Mouse (Mus musculus) embryonic stem cell, embryonic (primary cell): ENCODE data around the gene Fastkd1.

ENCODE experiments used
- CTCF ChIA-PET, 4 experiments: fragments of 300-600 bp in 2 of 4; fragments of 350-600 bp in 2 of 4; sonication (Branson Sonifier 250); formaldehyde crosslinking; loops; one replicate each; lab custom pipeline; 2022; ENCODE audit warnings: inconsistent platforms in 2 of 4; lab: Charles Lee
- POLR2A ChIA-PET, 4 experiments: fragments of 300-600 bp in 2 of 4; fragments of 350-600 bp in 2 of 4; sonication (Branson Sonifier 250); formaldehyde crosslinking; loops; one replicate each; lab custom pipeline; 2022; ENCODE audit warnings: antibody characterized with exemption in 4 of 4, inconsistent platforms in 1 of 4; lab: Charles Lee

The Fastkd1 gene

DNA sequence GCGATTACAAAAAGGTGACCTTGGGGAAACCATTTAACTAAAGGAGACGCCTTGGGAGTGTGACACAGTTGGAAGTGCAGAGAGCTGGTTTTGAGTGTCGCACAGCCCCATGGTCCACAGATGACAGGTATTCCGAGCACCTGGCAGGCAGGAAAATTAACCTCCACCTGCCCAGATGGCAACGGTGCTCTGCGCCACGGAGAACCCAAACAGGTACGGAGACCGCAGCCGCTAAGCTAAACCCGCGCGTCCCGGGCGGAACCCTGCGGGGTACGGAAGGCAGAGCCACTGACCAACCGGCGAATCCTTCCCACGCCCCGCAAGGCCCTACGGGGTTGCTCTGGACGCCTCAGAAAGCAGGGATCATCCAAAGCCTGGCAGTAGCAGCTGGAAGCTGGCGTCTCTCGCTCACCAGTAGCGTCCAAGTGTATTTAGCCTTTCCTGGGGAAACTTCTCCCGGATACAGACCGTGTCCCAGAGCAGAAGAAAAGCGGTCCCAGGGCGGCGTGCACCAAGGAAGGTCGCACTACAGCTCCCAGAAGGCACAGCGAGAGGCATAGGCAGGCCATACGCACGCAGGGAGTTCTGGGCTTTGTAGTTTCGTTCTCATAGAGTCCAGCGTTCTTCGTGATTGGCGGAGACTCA lies at the start of gene Fastkd1:
Fastkd1 (minus strand) TSS at position 536 of the 645 bp plus-strand sequence.
- CTCF ChIA-PET = interaction anchor here (0.6 to 1.7 kb wide), 9 partner anchors 9 to 90 kb away, joined by 3 to 13 read pairs (median 5); partner anchors contain the start of gene Ppig (in 1 of the 4)

DNA sequence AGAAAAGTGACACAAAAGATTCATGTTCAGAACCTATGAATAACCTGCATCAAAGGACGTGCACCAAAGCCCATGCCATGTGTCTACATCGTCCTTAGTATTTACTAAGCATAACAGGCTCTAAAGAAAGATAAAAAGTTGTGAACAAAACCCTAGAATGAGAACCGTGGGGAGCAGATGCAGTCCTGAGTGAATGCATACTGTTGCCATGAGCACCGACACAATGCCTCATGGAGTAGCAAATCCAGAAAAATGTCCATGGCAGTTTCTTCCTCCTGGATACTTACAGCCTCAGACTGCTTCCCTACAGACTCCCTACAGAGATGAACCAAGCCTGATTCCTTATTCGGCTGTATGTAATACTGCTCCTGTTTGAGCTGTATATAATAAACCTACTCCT lies 47.7 kb upstream of the Fastkd1 start:
- POLR2A ChIA-PET = interaction anchor here in 1 of 4 experiments (1.0 kb wide), 1 partner anchor 8 kb away, joined by 3 read pairs; no protein-coding TSS in a partner anchor
- CTCF ChIA-PET = interaction anchor here in 1 of 4 experiments (0.7 kb wide), 1 partner anchor 344 kb away, joined by 4 read pairs; no protein-coding TSS in a partner anchor

More for the DNA sequence above, at the start of gene Fastkd1:
- POLR2A ChIA-PET = interaction anchor here (0.6 to 3.5 kb wide), 28 partner anchors 9 to 185 kb away, joined by 3 to 60 read pairs (median 4); partner anchors contain the start of genes Ppig (in 4 of the 4), Bbs5 (in 2 of the 4), Ccdc173 (in 2 of the 4) and Phospho2 (in 2 of the 4)

DNA sequence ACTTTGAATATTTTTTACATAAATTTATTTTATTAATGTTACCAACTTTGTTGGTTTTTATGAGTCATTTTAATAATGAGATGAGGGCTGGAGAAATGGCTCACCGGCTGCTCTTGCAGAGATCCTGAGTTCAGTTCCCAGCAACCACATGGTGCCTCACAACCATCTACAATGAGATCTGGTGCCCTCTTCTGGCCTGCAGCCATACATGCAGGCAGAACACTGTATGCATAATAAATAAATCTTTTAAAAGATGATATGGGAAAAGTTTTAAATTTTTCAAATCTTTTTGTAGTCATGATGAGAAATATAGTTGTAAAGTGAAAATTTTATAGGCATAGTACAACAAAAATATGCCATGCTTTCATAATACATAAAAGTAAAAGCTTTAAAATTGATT lies 31.8 kb upstream of the Fastkd1 start:
- ChIA-PET POLR2A (no interaction called here), CTCF (interaction anchor here in 1 of 4 experiments (1.4 kb wide), 1 partner anchor 34 kb away, joined by 4 read pairs; no protein-coding TSS in a partner anchor)

DNA sequence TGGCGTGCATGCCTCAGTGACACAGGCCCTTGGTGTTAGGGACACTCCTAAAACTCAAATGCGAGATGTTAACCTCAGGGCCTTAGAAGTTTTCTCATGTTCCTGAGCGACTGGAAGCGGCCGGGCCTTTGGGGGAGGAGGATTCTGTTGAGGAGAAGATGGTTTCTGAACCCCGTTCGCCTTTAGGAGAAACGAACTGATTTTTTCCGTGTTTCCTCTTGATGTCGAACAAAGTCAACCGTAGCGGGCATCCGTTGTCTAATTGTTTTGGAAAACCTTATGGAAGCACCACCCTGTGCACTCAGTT lies 10.2 kb upstream of the Fastkd1 start:
- POLR2A ChIA-PET = interaction anchor here in 3 of 4 experiments (1.3 to 4.3 kb wide), 9 partner anchors 9 to 99 kb away, joined by 3 to 60 read pairs (median 6); partner anchors contain the start of genes Fastkd1 (in 2 of the 3), Ccdc173 (in 1 of the 3), Klhl23 (in 1 of the 3) and Phospho2 (in 1 of the 3)

DNA sequence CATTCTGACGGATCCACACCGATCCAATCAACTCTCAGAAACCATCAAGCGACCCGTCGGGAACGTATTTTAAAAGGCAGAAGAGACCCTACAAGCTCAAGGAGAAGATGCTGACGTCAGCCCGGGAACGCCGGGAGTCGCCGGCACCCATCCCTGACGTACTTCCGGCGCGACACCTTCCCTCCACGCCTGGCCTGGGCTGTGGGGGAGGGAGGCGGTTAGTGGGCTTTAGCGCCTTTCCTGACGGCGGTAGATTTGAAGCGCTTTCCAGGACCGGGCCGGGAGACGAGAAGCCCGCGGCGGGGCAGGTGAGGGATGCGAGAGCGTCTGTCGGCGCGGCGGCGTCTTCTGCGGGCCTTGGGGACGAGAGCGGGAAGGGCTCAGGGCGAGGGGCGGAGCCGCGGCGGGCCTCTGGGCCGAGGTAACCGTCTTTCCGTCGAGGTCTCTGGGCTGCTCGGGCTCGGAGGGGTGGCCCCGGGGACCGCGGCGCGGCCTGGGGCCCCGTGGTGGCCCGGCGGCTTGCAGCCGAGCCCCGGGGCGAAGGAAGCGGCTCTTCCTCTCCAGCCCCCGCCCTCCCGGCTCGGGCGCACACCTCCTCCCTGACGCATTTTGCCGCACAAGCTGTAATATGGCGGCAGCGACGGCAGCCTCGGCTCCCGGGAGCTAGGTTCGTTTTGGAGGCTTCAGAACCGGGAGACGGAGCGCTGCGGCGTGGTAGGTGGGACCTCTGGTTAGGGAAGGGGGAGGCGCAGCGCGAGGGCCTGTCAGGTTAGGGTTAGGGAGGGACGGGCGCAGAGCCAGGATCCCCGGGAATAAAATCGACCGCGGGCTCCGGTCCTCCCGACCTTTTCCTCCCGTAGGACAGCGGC lies 9.6 kb upstream of the Fastkd1 start:
- CTCF ChIA-PET = interaction anchor here (0.6 to 1.1 kb wide), 7 partner anchors 9 to 115 kb away, joined by 3 to 5 read pairs (median 3); partner anchors contain the start of genes Ccdc173 (in 1 of the 4), Fastkd1 (in 1 of the 4) and Phospho2 (in 1 of the 4)
- POLR2A ChIA-PET = interaction anchor here (0.6 to 4.3 kb wide), 30 partner anchors 9 to 175 kb away, joined by 3 to 60 read pairs (median 4); partner anchors contain the start of genes Fastkd1 (in 4 of the 4), Bbs5 (in 2 of the 4), Ccdc173 (in 2 of the 4) and Phospho2 (in 2 of the 4)

More for the DNA sequence above, 10.2 kb upstream of the Fastkd1 start:
- CTCF ChIA-PET = interaction anchor here in 1 of 4 experiments (0.7 kb wide), 1 partner anchor 44 kb away, joined by 4 read pairs; no protein-coding TSS in a partner anchor

DNA sequence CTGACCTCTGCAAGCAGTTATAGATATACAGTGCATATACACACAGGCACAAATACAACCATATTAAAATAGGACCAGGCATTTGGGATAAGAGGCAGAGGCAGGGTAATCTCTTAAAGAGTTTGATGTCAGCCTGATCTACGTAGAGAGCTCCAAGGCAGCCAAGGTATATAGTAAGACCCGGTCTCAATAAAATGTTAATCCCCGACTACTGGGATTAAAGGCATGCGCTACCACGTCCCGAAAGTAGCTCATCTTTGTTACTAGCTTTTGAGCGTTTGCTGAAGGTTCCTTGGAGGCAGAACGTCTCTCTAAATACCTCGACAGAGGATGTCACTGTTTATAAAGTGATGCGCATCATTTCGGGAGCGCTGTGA lies 8.9 kb upstream of the Fastkd1 start, which contains the start of gene Ppig:
Ppig (plus strand) TSS at position 273 of the 377 bp plus-strand sequence.
- ChIA-PET CTCF (interaction anchor here (0.7 to 1.1 kb wide), 5 partner anchors 8 to 67 kb away, joined by 3 read pairs; partner anchors contain the start of genes Ccdc173 (in 1 of the 4), Fastkd1 (in 1 of the 4) and Phospho2 (in 1 of the 4)), POLR2A (interaction anchor here (0.6 to 4.3 kb wide), 30 partner anchors 8 to 175 kb away, joined by 3 to 60 read pairs (median 4); partner anchors contain the start of genes Fastkd1 (in 4 of the 4), Bbs5 (in 2 of the 4), Ccdc173 (in 2 of the 4) and Phospho2 (in 2 of the 4))

DNA sequence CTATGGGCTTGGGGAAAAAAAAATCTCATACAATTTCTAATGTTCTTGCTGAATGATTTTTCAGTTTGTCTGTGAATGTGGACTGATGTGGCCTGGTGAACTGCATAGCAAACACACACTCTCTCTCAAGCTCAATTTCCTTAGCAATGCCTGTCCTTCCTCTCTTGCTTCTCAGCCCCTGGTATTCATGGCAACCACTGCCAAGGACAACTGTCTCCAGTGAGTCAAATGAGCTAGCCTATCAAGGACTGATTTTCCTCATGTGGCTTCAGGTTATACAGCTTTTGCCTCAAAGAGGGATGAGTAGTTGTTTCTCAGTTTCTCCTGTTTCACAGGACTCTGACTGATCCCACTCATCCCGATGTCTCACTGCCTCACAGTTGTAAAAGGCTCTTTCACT lies 5.8 kb upstream of the Fastkd1 start:
- POLR2A ChIA-PET = interaction anchor here in 2 of 4 experiments (0.6 to 2.2 kb wide), 3 partner anchors 8 to 1008 kb away, joined by 3 to 7 read pairs (median 6); no protein-coding TSS in a partner anchor
- CTCF ChIA-PET = interaction anchor here in 1 of 4 experiments (0.5 kb wide), 1 partner anchor 988 kb away, joined by 3 read pairs; no protein-coding TSS in a partner anchor

DNA sequence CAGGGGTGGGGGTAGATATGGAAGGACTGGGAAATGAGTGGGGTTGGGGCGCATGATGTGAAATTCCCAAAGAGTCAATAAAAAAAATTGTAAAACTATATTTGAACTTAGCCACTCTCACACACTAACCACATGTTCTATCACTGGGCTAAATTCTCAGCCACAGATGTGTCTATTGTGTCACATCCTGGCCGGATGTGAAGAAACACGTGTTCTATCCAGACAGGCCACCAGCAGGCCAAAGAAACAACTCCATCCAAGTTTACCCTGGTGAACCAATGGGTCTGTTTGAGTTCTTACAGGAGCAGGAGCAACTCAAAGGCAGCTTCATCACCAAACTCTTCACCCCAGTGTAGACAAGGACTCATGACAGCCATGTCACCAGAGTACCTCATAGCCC lies 3.2 kb upstream of the Fastkd1 start:
- ChIA-PET CTCF (no interaction called here), POLR2A (interaction anchor here in 2 of 4 experiments (0.6 to 0.7 kb wide), 3 partner anchors 10 to 107 kb away, joined by 3 to 4 read pairs (median 4); no protein-coding TSS in a partner anchor)

DNA sequence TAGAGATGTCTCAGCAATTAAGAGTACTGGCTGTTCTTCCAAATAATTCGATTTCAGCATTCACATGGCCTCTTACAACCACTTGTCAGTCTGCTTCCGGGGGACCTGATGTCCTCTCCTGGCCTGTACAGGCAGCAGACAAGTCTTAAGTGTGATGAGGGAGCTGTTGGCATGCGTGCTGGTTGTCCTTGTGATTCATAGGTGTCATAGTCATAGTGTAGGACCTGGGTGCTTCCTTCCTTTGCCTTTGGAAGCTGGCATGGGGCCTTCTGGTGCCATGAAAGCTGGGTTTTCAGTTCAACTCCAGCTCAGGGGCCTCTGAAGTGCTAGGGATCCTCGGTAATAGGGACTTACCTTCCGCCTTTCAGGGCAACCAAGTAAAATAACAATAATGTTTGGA lies 810 bp upstream of the Fastkd1 start:
- ChIA-PET POLR2A (interaction anchor here in 3 of 4 experiments (0.5 to 3.5 kb wide), 11 partner anchors 8 to 171 kb away, joined by 3 to 60 read pairs (median 4); partner anchors contain the start of genes Ppig (in 3 of the 3), Ccdc173 (in 1 of the 3), Mettl5 (in 1 of the 3) and Phospho2 (in 1 of the 3)), CTCF (interaction anchor here in 2 of 4 experiments (0.6 to 1.0 kb wide), 2 partner anchors 8 to 12 kb away, joined by 3 read pairs; partner anchors contain the start of gene Ppig (in 1 of the 2))

DNA sequence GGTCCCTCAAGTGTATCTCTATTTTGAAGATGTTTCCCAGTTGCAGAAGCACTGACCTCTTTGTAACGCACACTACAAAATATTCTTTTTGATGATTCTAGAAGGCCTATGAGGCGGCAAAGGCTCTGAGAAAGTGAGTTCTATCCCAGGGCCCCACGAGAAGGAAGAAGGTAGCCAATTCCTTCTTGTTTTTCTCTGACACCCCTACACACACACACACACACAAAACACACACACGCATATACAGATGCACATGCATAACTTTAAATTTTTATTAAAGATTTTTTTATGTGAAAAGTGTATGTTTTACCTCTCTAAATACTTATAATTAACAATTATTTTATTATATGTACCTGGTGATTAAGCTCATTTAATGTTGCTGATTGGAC lies 304 bp upstream of the Fastkd1 start:
- CTCF ChIA-PET = interaction anchor here (0.6 to 1.7 kb wide), 7 partner anchors 9 to 89 kb away, joined by 3 to 12 read pairs (median 5); partner anchors contain the start of gene Ppig (in 1 of the 4)
- POLR2A ChIA-PET = interaction anchor here (0.7 to 3.5 kb wide), 22 partner anchors 9 to 184 kb away, joined by 3 to 60 read pairs (median 4); partner anchors contain the start of genes Ppig (in 4 of the 4), Ccdc173 (in 1 of the 4), Mettl5 (in 1 of the 4) and Phospho2 (in 1 of the 4)

DNA sequence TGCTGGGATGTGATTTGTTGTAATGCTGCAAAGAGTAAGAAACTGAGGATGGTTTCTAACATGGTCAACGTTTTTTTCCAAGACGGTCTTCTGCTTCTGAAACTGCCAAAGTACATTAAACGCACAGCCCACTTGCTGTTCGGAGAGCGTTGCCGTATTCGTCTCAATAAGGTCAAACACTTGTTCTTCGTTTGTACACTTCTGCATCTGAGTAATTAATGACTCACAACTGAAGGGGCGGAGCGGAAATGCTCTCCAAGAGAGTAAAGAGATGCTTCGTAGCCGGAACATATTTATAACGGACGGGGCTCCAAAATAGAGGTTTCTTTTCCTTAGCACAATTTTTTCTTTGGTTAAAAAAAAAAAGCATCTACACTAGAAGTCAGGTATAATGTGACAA lies 1.1 kb downstream of the Fastkd1 start:
- CTCF ChIA-PET = interaction anchor here in 2 of 4 experiments (1.0 to 1.7 kb wide), 3 partner anchors 32 to 91 kb away, joined by 3 to 12 read pairs (median 5); no protein-coding TSS in a partner anchor
- POLR2A ChIA-PET = interaction anchor here in 3 of 4 experiments (0.6 to 3.5 kb wide), 9 partner anchors 10 to 583 kb away, joined by 3 to 60 read pairs (median 6); partner anchors contain the start of genes Ppig (in 3 of the 3) and Ubr3 (in 1 of the 3)

DNA sequence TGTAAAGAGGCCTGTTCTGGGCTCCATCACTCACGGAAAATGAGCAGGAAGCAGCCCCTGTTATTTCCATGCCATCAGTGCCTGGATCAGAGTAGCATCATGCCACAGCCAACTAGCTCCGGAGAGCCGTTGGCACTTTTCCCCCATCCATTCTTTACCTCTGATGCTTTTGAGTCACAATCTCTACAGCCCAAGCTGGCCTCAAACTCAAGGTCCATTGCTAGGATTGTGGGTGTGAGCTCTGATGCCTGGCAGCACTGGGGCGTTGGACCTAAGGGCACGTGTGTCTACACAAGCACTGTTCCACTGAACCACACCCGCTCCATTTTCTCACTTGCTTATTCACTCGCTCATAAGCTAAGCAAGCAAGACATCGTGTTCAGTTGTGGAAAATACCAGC lies 12.9 kb downstream of the Fastkd1 start:
- POLR2A ChIA-PET = interaction anchor here in 3 of 4 experiments (0.7 to 2.2 kb wide), 4 partner anchors 12 to 54 kb away, joined by 3 to 6 read pairs (median 4); partner anchors contain the start of gene Fastkd1 (in 1 of the 3)

DNA sequence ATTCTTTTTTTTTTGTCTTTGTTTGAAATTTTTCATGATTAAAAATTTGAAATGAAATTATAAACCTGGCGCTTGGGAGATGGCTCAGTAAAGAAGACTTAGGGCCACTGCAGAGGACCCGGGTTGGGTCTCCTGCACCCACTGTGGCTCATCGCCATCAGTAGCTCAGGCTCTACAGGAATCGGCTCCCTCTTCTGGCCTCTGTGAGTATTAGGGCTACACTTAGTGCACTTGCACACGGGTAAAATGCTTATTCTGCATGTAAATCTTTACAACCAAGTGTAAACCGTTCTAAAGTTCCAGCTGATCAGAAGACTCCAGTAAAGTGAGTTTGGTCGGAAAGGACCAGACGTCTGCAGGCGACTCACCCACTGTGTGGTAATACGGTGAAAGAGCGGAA lies 19.8 kb downstream of the Fastkd1 start:
- ChIA-PET POLR2A (interaction anchor here in 2 of 4 experiments (0.6 to 1.2 kb wide), 4 partner anchors 48 to 111 kb away, joined by 3 to 4 read pairs (median 3); no protein-coding TSS in a partner anchor), CTCF (interaction anchor here (0.6 to 2.1 kb wide), 8 partner anchors 11 to 109 kb away, joined by 3 to 13 read pairs (median 4); no protein-coding TSS in a partner anchor)

More for the DNA sequence above, 12.9 kb downstream of the Fastkd1 start:
- CTCF ChIA-PET = interaction anchor here in 2 of 4 experiments (1.3 to 2.6 kb wide), 2 partner anchors 20 to 21 kb away, joined by 4 to 6 read pairs; no protein-coding TSS in a partner anchor

DNA sequence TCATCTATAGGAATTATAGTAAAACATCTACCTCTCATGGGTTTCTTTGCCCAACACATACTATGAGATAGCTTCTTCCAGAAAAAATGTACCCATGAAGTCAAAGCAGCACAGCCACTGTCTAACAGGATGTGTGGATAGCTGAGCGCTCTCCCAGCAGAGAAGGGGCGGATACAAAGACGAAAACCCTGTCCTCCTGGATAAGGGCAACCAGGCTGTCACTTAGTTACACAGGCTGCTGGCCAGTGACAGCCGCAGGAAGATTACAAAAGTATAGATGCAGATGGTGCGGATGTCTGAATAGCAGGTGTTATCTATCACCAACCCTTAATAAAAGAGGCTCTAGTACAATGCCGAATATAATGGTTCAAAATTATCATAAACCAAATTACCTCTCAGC lies 22.5 kb downstream of the Fastkd1 start:
- ChIA-PET CTCF (interaction anchor here in 3 of 4 experiments (0.8 to 1.7 kb wide), 4 partner anchors 11 kb away, joined by 3 to 7 read pairs (median 4); no protein-coding TSS in a partner anchor), POLR2A (interaction anchor here in 1 of 4 experiments (2.2 kb wide), 1 partner anchor 8 kb away, joined by 5 read pairs; no protein-coding TSS in a partner anchor)

DNA sequence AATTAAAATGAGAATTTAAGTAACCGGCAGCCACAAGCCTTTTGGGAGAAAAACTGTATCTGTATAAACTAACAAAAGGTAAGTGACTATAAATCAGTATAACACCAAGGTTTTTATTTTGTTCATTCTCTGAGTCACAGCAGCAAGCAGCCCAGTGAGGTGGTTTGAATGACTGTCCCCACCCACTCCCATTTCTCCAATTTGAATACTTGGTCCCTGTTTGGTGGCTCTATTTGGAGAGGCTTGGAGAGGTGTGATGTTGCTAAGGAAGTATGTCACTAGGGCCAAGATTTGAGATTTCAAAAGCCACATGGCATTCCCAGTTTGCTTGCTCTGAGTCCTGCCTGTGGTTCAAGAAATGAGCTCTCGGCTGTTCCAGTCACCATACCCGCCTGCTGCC lies 23.1 kb downstream of the Fastkd1 start:
- ChIA-PET CTCF (interaction anchor here in 3 of 4 experiments (0.8 to 1.7 kb wide), 4 partner anchors 10 to 11 kb away, joined by 3 to 7 read pairs (median 4); no protein-coding TSS in a partner anchor), POLR2A (interaction anchor here in 1 of 4 experiments (2.2 kb wide), 1 partner anchor 9 kb away, joined by 5 read pairs; no protein-coding TSS in a partner anchor)

DNA sequence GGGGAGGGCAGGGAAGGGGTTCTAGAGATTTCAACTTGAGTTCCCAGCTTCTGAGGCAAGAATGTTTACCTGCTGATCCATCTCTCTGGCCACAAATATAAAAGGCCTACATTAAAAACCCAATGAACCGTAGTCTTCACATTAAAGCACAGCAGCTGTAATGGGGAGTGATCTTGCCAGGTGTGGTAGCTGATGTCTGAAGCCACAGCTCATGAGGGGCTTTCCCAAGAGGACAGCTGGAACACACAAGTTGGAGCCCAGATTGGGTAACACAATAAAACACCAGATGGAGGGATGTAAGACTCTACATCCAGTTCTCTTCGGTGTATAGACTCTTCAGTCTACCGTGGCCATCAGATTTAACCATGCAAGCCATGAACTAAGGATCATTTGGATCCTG lies 28.8 kb downstream of the Fastkd1 start:
- ChIA-PET POLR2A (interaction anchor here in 1 of 4 experiments (0.6 kb wide), 1 partner anchor 268 kb away, joined by 5 read pairs; no protein-coding TSS in a partner anchor), CTCF (interaction anchor here in 1 of 4 experiments (0.6 kb wide), 1 partner anchor 1432 kb away, joined by 9 read pairs; no protein-coding TSS in a partner anchor)
